Mouse (Mus musculus) spleen, adult 12 weeks (tissue): ENCODE measurements around the gene Pygm.

Experiments
- DNase-seq: peaks from one replicate; pipeline ENCODE4 v3.0.0; 2022; ENCODE audit warnings: low spot score

Pygm gene

DNA sequence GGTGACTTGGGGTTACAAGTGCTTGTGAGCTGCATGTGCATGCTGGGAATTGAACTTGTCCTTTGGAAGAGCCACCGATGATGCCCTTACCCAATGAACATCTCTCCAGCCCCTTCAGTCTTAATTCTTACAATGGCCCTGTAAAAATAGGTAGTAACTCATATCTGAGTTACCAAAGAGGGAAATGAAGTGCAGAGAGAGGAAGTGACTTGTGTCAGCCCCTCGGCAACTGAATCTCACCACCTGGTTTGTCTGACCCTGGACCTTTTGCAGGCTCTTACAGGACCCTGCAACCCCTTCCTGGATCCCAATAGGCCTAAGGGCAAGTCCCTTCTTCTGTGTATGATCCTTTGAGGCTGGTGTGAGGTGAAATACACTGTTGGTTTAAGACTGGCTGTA lies 32.1 kb upstream of the Pygm start:
- no peak for DNase-seq

- no peak for DNase-seq
These were observed 30.2 kb upstream of the Pygm start for GRCm38 (mm10) chr19:6354030-6354429.

DNA sequence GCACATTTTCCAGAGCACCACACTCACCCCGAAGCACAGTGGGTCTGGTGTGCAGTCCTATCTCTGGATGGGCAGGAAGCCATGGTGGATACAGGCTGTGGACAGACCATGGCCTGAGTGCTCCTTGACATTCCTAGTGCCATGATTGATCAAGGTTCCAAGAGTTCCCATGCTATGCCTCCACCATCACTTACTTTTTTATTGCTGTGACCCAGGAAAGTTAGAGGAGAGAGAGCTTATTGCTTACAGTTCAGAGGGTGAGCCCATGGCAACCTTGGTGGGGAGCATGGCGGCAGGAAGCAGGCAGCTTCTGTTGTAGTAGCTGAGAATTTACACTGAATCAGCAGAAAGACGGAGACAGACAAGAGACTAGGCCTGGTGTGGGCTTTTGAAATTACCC lies 22.9 kb upstream of the Pygm start:
- no peak for DNase-seq

DNA sequence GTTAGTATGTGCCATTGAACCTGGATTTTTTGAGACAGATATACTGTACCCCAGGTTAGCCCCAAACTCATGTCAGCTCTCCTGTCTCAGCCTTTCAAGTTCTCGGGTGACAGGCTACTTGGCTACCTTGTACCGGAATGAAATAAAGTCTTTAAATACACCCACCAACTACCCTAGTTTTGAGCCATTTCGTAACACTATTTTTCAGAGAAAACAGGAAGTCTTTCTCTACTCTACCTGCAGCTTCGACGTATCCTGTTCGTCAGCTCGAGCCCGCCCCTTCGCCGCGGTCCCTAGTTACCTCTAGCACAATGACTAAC lies 21.1 kb upstream of the Pygm start:
- DNase-seq = no peak

DNA sequence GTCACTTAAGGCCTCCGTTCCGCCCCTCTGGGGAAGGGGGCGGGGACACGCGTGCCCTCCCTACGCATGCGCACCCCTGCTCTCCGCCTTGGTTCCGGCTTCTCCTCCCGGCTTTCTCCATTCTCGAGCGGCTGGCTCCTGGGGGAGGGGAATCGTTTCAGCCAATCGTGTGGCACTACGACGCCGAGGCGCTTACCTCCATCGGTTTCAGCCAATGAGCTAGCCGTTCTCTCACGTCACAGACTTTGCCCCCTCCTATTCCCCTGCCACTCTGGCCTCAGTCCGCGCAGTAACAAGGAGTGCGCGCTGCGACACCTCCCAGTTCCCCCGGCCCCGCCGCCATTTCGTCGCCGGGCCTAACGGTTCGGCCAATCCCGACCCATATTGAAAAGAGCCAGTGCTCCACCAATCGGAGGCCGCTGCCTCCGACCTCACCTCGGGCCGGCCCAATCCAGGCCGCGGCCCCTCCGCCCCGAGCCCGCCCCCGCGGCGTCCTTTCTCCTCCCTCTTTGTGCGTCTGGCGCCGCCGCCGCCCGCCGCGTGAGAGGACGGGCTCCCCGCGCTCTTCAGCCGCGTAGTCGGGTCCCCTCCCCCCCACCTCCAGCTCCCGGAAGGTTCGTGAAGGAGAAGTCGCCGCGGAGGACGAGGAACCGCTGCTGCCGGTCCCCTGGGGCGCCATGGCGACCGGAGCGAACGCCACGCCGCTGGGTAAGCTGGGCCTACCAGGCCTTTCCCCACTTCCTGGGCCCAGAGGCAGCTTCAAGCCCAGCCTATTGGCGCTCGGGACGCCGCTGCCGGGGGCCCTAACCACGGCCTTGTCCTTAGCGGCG lies 20.6 kb upstream of the Pygm start, which contains the start of gene Sf1:
Gene Sf1 (plus strand): TSS at position 280 of the 830 bp plus-strand sequence.
- DNase-seq = peak; percentile 100

GRCm38 (mm10) chr19:6364317-6364725 lies 19.9 kb upstream of the Pygm start:
- DNase-seq = peak; percentile 87

DNA sequence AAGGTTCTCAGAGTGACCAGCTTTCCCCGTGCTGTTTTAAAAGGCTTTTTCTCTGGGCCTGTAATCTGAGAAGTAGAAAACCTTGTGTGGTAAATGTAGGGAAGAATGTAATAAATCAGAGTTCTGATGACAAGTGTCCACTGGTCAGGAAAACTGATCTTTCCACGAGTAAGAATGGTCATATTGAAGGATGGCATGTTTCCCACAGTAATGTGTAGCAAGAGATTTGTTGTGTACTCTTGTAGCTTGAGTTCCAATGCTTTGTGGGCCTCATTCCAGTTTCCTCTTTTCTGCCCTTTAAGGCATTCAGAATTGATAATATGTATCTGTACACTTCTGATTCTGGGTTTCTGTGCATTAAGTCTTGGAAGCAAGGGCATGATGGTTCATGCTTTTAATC lies 19.4 kb upstream of the Pygm start:
- no peak for DNase-seq

GRCm38 (mm10) chr19:6370175-6370574 lies 14.0 kb upstream of the Pygm start:
- no peak for DNase-seq

- no peak for DNase-seq
These were observed 11.8 kb upstream of the Pygm start for GRCm38 (mm10) chr19:6372433-6372832.

GRCm38 (mm10) chr19:6373539-6374400 lies 10.4 kb upstream of the Pygm start:
- peak; percentile 66 for DNase-seq

DNA sequence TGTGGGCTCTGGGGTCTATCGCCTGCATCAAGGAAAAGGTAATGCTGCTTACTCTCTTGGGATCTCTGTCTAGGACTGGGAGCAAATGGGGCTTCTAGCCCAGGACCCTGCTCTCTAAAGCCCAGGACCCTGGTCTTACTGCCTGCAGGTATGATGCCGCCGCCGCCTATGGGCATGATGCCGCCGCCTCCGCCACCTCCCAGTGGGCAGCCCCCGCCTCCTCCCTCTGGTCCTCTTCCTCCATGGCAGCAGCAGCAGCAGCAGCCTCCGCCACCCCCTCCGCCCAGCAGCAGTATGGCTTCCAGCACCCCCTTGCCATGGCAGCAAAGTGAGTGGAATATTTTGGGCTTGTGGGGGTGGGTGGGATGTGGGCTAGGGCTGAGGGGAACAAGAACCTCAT lies 9.6 kb upstream of the Pygm start:
- DNase-seq = no peak

- DNase-seq = no peak
These were observed 8.6 kb upstream of the Pygm start for GRCm38 (mm10) chr19:6375423-6376254.

GRCm38 (mm10) chr19:6376255-6376564 lies 8.0 kb upstream of the Pygm start:
- DNase-seq = no peak

DNA sequence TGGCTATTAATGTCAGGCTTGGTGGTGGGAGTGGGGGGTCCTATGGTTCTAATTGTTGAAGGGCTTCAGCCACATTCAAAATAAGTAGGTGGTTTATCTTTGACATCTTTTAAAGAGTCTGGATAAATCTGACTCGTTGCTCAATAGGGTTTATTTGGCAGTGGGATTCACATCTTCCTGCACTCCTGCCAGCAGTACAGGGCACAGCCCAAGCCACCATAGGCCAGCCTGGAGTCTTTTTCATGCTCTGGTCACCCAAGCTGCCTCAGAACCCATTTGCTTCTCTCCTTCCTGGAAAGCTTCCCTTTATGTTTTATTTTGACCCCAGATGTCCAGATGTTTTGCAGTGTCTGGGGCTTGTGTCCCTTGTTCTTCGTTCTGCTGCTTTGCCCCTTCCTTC lies 7.6 kb upstream of the Pygm start:
- no peak for DNase-seq

GRCm38 (mm10) chr19:6377327-6378040 lies 6.7 kb upstream of the Pygm start:
- DNase-seq = no peak

- DNase-seq = no peak
These were observed 3.6 kb upstream of the Pygm start for GRCm38 (mm10) chr19:6380411-6381166.

GRCm38 (mm10) chr19:6381238-6381637 lies 3.0 kb upstream of the Pygm start:
- DNase-seq = no peak

DNA sequence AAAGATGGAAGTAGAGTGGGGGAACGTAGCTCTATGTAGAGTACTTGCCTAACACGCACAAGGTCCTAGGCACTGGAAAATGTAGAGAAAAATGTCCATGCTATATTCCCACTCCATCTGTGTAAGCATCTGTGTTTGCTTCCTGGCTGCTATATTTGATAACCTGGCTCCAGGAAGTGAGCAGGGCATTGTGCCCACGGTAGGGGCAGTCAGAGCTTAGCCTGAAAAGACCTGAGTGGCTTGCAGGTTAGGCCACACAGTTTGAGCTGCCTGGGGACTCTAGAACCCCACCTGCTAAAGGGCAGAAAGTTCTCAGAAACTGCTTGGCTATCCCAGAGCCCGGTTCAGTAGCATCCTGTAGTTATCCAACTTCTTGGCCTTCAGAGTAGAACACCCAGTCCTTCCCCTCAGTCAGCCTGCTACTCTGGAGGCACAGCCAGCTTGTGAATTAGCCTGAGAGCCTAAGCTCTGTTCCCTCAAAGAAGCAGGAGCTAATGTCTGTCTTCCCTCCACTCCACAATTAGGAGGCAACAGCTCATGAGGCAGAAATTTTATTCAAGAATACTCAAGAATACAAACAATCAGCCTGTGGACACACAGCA lies 1.8 kb upstream of the Pygm start:
- no peak for DNase-seq

DNA sequence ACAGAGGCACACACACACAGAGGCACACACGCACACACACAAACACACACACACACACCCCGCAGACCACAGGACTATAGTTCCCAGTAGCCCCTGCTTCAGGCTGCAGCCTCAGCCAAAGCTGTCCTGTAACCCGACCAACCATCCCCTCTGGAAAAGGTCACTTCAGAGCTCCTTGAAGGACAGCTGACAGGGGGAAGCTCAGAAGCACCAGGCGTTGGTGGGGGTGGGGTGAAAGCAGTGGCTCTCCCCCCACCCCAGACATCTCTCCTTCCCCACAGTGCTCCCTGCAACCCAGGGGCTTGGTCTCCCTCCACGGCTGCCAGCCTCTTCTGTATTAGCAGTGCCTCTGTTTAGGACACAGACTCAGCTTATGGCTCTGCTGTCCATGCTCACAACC lies 729 bp upstream of the Pygm start:
- DNase-seq = no peak

DNA sequence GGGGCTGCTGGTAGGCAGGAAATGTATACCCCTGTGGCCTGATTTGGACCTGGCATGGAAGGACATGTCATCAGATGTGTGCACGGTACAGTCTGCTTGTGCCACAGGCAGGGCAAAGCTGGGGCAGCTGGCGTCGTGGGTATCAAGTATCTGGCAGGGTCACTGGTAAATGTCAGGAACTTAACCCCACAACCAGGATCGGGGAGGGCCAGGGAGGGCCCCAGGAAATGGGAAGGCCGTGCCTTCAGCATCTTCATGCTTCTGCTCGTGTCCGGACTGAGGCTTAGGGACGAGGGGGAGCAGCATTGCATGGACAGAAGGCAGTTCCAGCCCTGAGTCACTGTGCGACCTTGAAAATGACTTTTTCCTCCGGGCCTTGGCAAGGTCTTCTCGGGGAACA lies 755 bp downstream of the Pygm start:
- no peak for DNase-seq

GRCm38 (mm10) chr19:6385419-6385818 lies 1.2 kb downstream of the Pygm start:
- no peak for DNase-seq
